Mouse (Mus musculus): ENCODE results near the gene Hcls1. TPM values are rescaled to one million over a fixed set of nuclear protein-coding genes. Genes with fewer than 3 reads are reported as not detected.

Hcls1 gene
- total RNA-seq, 2 experiments from 2014 or later = 53.0 to 404 TPM

DNA sequence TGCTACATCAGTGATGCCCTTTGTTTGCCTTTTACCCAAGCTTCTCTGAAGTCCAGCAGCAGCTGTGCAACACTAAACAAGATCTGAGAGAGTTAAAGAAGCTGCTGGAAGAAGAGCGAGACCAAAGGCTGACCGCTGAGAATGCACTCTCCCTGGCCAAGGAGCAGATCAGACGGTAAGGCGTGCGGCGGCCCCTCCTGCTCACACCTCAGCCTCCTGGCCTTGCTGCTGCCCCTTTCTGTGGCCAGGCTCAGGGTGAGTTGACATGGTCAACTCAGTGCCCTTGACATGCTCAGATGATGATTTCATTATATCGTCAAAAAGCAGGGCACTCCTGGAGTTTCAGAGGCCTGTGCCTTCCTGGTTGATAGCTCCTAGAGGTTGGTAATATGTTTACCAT is 5.6 kb upstream of the Hcls1 start:
- ATAC-seq (ENCODE audit: poor library complexity, severe bottlenecking) = no peak

DNA sequence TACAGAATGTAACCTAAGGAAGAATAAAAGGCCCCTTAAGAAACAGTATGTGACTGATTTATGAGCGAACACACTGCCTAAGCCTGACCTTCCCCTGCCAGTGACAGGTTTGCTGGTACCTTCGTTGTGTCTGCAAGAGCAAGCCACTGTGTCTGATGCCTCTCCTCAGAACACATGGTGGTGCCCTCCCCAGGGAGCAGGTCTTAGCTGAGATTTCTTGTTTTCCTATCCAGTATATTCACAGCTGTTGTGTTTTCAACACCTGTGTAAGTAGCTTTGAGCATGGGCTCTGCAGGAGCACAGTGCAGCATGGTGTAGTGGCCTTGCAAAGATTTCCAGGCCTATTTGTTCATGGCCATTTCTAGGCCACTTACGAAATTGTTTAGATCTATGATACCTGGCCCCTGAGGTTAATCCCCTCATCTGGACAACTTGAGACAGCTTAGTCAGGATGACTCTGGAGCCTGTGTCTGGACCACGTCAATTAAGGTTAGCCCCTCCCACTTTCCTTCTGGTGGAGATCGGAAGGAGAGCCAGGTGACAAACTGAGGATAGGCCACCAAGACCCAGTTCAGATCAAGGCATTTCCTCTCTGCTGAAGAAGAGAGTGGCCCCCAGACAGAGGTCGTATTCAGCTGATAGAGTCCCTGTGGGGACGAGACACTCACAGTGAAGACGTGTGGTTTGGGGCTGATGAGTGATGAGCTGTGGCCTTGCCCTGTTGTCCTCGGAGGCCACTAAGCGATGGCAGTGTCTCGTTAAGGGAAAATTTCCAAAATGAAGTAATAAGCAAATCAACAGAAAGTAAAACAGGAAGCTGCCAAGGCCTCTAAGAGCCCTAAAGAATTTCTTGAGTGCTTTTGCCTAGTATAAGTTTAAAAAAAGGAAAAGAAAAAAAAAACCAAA is 4.3 kb upstream of the Hcls1 start:
- peak; percentile 15; the same call in 1 of the 2 replicates for ATAC-seq (ENCODE audit: poor library complexity, severe bottlenecking)

DNA sequence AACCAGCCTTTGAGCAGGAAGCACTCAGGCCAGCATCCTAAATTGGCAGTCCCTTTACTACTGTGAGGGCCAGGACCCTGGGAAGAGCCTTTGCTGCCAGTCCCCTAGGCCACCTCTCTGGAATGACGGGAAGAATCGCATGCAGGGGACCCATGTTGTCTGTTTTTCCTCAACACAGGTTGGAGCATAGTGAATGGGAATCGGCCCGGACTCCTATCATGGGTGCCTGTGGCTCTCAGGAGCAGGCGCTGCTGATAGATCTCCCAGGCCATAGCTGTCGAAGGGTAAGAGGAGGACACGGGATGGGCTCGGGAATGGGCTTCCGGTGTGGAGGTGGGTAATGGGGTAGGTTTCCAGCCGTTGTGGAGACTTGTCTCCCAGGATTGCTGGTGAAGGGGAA is 3.4 kb upstream of the Hcls1 start:
- no peak for ATAC-seq (ENCODE audit: poor library complexity, severe bottlenecking)

DNA sequence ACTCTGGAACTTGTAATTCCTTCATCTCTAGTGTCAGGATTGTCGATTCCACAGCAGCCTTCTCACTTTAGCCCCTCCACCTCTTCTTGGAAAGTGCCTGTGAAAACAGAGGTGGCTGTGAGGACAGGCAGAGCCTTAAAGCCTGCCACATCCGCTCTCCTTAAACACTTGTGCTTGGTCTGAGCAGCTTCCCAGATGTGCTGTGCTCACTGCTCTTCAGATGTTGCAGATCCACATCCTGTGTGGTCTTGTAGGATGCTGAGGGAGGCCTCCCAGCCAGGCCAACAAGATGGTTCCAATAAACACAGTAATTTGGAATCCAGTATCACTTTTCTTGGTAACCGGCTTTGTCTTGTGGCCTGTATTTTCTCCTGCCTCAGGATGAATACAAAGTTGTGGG is 2.8 kb upstream of the Hcls1 start:
- ATAC-seq (ENCODE audit: poor library complexity, severe bottlenecking) = no peak

DNA sequence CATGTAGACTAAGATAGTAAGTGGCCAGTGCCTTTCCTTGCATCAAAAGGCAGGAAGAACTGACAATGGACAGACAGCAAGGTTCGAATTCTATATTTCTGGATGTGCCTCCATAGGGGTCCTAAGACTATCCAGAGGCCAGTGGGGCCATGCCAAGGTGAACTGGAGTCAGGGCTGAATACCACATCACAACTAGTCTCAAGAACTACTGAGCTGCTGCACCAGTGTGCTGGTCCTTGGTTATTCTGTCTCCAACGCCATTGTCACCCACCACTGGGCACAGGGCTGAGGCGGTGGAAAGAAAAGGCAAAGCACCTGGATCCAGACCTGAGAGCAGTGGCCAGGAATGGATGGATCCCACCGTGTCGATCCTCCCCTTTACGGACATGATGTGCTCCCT is 2.2 kb upstream of the Hcls1 start:
- ATAC-seq (ENCODE audit: poor library complexity, severe bottlenecking) = no peak

DNA sequence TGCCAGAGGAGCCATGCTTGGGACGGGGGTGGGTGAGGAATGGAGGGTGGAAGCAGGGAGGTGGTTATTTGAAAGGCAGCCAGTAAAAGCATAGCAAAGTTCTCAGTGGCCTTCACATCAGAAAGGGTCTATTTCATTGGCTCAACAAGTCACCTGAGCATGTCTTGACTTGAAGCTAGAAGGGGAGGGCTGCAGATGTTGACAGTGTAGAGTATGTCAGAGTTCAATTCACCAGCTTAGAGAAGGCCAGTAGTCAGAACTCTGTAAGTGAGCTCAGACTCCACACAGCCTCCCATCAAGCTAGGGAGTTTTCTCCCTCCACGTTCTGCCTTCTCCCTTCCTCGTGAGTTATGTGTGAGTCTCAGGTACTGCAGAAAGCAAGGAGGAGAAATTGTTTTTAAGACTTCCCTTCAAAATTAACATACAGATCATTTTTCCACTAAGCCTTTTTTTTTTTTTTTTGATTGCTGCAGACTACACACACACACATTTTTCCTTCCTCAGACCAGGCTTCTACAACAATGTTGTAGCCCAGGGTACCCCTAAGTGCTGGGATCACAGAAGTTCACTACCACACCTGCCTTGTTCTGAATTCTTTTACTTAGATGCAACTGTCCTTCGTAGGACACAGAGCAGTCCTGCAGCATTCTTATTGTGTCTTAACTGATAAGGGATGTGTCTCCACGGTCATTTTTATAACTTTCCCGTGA is 497 bp upstream of the Hcls1 start:
- ATAC-seq (ENCODE audit: poor library complexity, severe bottlenecking) = peak; percentile 8

DNA sequence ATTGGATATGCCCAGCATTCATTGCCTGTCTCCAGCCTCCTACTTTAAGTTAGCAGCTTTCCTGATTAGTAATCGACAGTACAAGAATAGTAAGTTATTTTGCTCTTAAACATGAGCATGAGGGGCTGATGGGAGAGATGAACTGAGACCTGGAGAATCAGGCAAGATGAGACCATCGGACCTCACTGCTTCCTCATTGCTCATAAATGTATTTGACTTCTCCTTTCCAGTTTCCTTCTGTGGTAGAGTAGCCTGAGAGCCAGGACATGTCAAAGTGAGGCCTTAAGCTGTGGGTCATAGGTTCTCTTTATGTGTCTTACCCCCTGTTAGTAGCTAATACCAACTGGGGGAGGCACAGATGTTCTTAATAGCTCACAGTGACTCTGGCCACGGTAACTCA is 1.0 kb downstream of the Hcls1 start:
- peak; percentile 64 for ATAC-seq (ENCODE audit: poor library complexity, severe bottlenecking)

DNA sequence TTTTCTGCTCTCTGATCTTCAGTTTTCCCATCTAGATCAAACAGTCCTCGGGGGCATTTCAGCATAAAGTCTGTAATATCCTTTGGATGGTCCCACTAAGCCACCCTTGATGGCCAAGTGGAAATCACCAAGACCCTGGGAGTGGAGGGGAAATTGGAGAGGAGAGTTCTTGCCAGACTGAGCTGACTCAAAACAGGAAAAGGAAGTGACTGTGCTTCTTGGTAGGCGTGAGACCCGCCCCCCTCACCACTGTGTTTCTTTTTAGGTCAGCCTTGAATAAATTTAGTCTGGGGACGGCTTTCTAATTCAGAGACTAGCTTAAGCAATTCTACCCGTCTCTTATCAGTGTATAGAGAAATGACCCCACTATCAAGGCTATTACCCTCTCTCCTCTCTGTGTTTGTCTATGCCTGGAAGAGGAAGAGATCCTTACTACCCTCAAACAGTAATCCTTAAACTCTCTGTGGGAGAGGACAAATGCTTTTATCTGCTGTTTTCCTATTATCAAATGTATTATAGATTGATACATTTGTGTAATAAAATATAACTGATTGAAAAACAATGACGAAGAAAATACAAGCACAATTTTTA is 6.4 kb downstream of the Hcls1 start:
- peak; percentile 86 for ATAC-seq (ENCODE audit: poor library complexity, severe bottlenecking)

DNA sequence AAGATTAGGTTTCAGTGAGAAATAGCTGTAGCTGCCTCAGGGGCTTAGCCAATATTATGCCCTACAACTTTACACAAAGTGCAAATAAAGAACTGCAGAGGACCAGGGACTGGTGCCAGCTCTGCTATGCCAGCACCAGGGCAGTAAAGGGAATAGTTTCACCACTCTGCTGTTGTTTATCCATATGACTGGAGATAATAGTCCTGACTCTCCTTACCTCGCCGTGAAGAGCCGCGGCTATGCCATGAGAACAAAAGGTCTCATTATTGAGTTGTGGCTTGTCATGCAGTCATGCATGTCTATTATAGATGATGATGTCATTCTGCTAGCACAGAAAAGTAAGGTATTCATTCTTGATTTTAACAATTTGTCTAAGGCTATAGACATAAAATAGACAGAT is 7.1 kb downstream of the Hcls1 start:
- no peak for ATAC-seq (ENCODE audit: poor library complexity, severe bottlenecking)

DNA sequence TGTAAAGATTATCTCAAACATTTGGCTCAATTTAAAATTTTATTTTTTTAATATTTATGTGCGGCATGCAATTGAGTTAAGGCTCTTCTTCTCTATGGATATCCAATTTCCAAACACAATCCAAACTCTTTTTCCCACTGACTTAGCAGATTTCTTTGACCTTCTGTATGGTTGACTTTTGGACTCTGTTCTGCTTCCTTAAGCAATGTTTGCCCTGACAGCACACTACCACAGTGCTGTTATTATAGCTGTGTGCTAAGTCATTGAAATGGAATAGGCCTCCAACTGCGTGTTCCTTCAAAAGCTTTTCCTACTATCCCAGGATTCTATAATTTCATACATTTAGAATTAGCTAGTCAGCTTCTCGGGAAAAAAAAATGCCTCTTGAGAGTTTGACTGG is 8.8 kb downstream of the Hcls1 start:
- ATAC-seq (ENCODE audit: poor library complexity, severe bottlenecking) = no peak

DNA sequence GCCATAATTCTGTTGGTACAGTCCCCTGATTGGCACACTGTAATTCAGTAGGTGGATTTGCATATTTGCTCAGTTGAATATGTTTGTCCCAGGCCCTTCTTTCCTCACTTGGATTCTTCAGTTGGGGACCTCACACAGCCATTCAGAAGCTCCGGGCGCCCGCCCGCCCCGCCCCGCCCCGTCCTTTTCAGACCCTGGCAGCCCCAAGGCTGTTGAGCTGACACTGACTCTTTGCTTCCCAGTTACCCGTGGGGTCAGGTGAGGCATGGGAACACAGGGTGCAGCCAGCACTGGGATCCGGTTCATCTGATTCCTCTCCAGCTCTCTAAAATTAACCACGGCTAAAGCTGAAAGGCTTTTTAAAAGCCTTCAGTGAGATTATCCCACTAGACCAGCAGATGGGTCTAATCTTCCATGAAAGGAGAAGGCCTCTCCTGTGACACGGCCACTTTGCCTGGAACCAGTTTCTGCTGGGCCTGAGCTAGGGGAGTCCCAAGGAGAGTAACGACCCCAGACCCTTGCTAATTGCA is 10.2 kb downstream of the Hcls1 start:
- ATAC-seq (ENCODE audit: poor library complexity, severe bottlenecking) = no peak

DNA sequence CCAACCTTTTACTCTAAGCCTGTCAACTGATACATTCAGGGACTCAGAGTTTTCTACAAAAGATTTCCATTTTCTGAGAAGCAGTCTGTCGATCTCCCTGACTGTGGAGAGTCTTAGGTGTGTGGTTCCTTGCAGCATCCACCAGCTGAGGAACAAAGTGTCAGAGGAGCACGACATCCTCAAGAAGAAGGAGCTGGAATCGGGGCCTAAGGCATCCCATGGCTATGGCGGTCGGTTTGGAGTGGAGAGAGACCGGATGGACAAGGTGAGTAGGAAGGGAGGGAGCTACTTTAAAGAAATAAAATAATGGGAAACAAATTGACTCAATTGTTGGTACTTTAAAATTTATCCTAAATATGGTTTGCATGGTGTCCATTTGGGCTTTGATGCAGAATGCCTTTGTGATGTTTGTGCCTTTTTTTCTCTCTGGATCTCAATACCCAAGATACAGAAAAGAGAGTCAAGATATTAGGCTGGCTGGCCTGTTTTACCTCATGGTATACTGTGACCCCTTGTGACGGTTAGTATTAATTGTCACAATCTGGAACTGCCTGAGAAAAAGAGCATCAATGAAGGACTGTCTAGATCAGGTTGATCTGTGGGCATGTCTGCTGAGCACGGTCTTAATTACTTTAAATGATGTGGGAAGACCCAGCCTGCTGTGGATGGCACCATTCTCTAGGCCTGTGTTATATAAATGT is 11.8 kb downstream of the Hcls1 start:
- no peak for ATAC-seq (ENCODE audit: poor library complexity, severe bottlenecking)

DNA sequence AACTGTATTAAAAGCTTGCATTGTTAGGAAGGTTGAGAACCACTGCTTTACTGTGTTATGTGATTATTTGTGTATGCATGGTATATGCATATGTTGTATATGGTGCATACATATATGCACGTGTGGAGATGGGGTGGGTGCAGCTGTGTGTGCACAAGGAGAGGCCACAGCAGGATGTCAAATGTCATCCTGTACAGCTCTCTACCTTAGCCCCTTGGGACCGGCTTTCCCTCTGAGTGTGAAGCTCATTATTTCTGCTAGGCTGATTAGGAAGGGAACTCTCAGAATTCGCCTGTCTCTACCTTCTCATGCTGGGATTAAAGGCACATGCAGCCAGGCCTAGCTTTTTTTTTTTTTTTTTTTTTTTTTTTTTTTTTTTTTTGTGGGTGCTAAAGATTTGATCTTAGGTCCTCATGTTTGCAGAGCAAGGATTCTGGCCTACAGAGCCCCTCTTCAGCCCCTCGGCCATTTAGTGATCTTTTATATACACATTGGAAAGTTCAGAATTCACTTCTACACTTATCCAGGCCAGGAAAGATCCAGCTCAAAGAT is 12.9 kb downstream of the Hcls1 start:
- ATAC-seq (ENCODE audit: poor library complexity, severe bottlenecking) = no peak

DNA sequence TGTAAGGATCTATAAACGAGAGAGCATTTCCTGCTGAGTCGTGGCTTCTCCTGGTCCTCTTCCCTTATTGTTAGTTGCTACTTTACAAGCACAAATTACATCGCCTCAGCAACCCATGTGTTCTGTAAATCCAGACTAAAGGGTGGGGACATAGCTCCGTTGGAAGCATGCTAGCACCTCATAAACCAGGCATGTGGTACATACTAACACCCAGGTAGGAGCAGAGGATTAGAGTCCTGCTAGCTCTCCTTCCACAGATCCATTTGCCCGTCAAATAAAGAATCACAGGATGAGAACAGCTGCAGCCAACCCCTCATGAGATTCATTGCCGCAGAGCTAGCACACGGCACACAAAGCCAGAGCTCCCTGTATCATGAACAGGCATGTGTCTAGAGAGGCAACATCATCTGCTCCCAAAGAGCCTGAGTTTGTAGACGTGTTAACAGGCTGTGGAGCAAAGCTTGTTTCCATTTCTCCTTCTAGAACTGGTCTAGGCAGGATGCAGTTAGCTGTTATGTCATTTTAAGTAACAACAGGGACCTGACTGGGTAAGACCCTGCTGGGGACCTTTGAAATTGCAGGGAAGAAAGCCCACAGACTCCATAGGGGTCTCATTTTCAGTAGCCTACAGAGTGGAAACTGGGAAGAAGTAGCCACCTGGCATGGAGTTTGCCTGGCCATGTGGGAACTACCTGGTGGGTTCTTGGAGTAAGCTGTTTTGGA is 15.0 kb downstream of the Hcls1 start:
- ATAC-seq (ENCODE audit: poor library complexity, severe bottlenecking) = no peak

DNA sequence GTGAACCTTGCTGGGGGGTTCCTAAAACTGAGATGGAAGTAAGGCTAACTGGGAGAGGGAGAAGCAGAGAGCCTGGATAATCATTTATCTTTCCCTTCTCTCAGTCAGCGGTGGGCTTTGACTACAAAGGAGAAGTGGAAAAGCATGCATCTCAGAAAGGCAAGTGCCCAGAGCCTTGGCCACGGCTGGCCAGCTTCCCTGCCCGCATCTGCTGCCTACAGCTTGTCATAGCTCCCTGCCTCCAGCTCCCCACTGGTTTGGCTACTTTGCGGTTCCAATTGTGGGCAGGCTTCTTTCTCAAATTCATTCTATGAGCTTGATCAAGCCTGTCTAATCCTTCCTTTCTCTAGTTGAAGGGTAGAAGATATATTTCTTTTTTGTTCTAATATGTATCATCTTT is 16.2 kb downstream of the Hcls1 start:
- ATAC-seq (ENCODE audit: poor library complexity, severe bottlenecking) = no peak

DNA sequence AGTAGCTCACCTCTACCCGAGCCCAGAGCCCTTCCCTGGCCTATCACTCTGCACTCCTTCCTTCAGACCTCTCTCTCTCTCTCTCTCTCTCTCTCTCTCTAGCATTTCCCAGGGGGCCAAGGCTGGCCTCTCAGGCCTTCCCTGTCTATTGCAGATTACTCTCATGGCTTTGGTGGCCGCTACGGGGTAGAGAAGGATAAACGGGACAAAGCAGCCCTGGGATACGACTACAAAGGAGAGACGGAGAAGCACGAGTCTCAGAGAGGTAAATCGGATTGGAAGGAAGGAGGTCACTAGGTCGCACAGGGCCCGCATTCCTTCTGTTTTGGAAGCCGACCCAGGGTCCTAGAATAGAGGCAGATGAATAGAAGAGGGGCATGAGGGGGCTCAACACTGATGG is 20.3 kb downstream of the Hcls1 start:
- ATAC-seq (ENCODE audit: poor library complexity, severe bottlenecking) = no peak

DNA sequence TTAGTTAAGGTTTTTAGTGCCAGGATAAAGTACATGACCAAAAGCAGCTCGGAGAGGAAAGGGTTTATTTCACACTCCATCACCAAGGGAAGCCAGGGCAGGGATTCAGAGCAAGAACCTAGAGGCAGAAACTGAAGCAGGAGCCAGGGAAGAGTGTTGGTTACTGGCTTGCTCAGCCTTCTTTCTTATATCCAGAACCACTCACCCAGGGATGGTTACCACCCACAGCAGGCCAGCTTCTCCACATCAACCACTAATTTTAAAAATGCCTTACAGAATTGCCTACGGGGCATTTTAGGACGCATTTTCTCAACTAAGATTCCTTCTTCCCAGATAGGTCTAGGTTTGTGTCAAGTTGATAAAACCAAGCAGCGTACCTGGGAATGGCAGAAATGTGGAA is 28.6 kb downstream of the Hcls1 start:
- ATAC-seq (ENCODE audit: poor library complexity, severe bottlenecking) = no peak

DNA sequence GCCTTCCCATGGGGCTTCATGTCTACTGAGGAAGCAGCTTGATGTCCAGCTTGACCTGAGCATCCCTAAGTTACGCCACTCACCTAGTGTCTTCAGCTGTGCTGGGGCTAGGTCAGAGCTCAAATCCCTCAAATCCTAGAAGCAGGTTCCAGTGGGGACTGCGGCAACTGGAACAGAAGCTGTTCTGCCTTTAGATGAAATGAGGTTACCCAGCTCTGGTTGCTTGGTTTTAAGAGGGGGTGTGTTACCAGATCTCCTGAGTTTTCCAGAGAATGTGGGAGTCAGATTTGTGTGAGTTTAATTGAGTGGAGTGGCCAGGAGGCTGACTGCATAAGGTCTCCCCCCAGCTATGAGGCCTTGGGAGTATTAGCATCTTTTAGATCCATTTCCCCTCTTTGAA is 44.3 kb downstream of the Hcls1 start:
- no peak for ATAC-seq (ENCODE audit: poor library complexity, severe bottlenecking)

DNA sequence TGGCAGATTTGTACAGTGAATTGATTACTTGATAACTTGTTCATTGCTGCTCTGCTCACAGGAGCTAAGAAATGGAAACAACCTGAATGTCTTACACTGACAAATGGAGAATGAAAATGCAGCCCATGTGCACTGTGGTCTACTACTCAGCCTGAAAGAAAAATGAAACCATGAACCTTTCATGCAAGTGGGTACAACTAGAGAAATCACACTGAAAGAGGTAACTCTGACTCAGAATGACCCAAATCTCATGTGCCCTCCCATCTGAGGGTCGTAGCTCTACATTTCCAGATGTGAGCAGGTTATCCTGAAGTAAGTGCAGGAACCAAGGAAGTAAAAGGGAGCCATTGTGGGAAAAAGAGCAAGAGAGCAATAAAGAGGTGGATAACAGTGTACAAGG is 49.0 kb downstream of the Hcls1 start:
- no peak for ATAC-seq (ENCODE audit: poor library complexity, severe bottlenecking)

DNA sequence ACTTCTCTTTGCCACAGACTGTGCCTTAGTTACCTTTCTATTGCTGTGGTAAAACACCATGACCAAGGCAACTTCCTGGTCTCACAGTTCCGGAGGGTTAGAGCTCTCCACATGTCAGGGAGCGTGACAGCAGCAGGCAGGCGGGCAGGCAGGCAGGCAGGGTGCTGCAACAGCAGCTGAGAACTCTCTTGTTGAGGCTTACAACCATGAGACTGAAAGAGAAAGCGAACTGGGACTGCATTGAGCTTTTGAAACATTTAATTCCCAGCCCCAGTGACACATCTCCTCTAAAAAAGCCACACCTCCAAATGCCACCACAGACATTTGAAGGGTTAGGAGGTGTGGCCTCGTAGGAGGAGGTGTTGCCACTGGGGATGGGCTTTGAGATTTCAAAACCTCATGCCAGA is 50.9 kb downstream of the Hcls1 start:
- peak; percentile 88 for ATAC-seq (ENCODE audit: poor library complexity, severe bottlenecking)

All from megakaryocyte, adult 5-6 weeks (primary cell).